Mouse (Mus musculus) E14TG2a.4 (cell line): ENCODE measurements around the gene Nelfcd.

Experiments used
- H3K27me3 ChIP-seq: 2 replicates; pipeline ENCODE4 v1.6.1; 2014; ENCODE audit warnings: low read length, control low read depth; ENCODE audit not compliant: insufficient read depth
- H3K36me3 ChIP-seq: 2 replicates; pipeline ENCODE4 v1.6.1; 2014; ENCODE audit warnings: low read length, control low read depth; ENCODE audit not compliant: insufficient read depth
- H3K4me1 ChIP-seq: replicated peaks from 2 replicates; pipeline ENCODE4 v1.6.1; 2014; ENCODE audit warnings: low read depth, low read length, control low read depth
- H3K4me3 ChIP-seq: replicated peaks from 2 replicates; pipeline ENCODE4 v1.5.1; 2014; ENCODE audit warnings: mild to moderate bottlenecking, low read length
- H3K9me3 ChIP-seq: 2 replicates; pipeline ENCODE4 v1.6.1; 2014; ENCODE audit warnings: low read length, control low read depth
- CTCF ChIP-seq: conservative IDR thresholded peaks from 2 replicates; pipeline ENCODE4 v1.5.1; 2014; ENCODE audit warnings: low read length
- NANOG ChIP-seq: IDR thresholded peaks from 2 replicates; pipeline ENCODE4 v1.6.1; 2014; ENCODE audit warnings: borderline replicate concordance, low read length, mixed read lengths
- POU5F1 ChIP-seq: IDR thresholded peaks from 2 replicates; pipeline ENCODE4 v1.6.1; 2014; ENCODE audit warnings: low read length, borderline replicate concordance

Gene Nelfcd

GRCm38 (mm10) chr2:174446905-174447304 lies 31.3 kb downstream of the Nelfcd start:
- H3K4me3 ChIP-seq: no peak overlapping the region
- H3K36me3 ChIP-seq: no peaks in the 10 kb centered on the region
- peaks cover 48% of the 10 kb centered on the region for H3K27me3 ChIP-seq
- TF ChIP-seq CTCF (no peak), NANOG (no peak), POU5F1 (no peak)
- peaks cover 12% of the 10 kb centered on the region for H3K4me1 ChIP-seq
- no peaks in the 10 kb centered on the region for H3K9me3 ChIP-seq

- peaks cover 43% of the 10 kb centered on the region for H3K27me3 ChIP-seq
- H3K4me3 ChIP-seq: no peak overlapping the region
- peaks cover 7% of the 10 kb centered on the region for H3K4me1 ChIP-seq
- H3K9me3 ChIP-seq: no peaks in the 10 kb centered on the region
- no peaks in the 10 kb centered on the region for H3K36me3 ChIP-seq
- TF ChIP-seq POU5F1 (no peak), NANOG (no peak), CTCF (no peak)
Measured at GRCm38 (mm10) chr2:174448405-174448804, 32.8 kb downstream of the Nelfcd start.

- H3K4me3 ChIP-seq: no peak within 1 kb of the TSS
- peaks cover 31% of the 10 kb centered on the region for H3K27me3 ChIP-seq
- no peaks in the 10 kb centered on the region for H3K36me3 ChIP-seq
- peaks cover 7% of the 10 kb centered on the region for H3K4me1 ChIP-seq
- H3K9me3 ChIP-seq: no peaks in the 10 kb centered on the region
- TF ChIP-seq POU5F1: no peak
- TF ChIP-seq NANOG: no peak
- TF ChIP-seq CTCF: no peak
Measured at GRCm38 (mm10) chr2:174450353-174450752, 34.7 kb downstream of the Nelfcd start, which contains the start of gene Tubb1. Gene Tubb1, plus strand, starts transcription at chr2:174450695.

- peaks cover 7% of the 10 kb centered on the region for H3K4me1 ChIP-seq
- 0 out of 2 replicates have a peak, but pooled peaks cover 9% of the 10 kb centered on the region for H3K27me3 ChIP-seq
- H3K9me3 ChIP-seq: peaks cover 8% of the 10 kb centered on the region; the same call in 1 of the 2 replicates
- no peaks in the 10 kb centered on the region for H3K36me3 ChIP-seq
- no peak for TF ChIP-seq POU5F1
- no peak for TF ChIP-seq NANOG
- TF ChIP-seq CTCF: no peak
- no peak overlapping the region for H3K4me3 ChIP-seq
Measured at GRCm38 (mm10) chr2:174453681-174454080, 38.1 kb downstream of the Nelfcd start.

- Histone ChIP-seq H3K4me3 (no peak overlapping the region), H3K9me3 (peaks cover 8% of the 10 kb centered on the region; the same call in 1 of the 2 replicates), H3K4me1 (peaks cover 19% of the 10 kb centered on the region), H3K36me3 (peaks cover 35% of the 10 kb centered on the region), H3K27me3 (0 out of 2 replicates have a peak, but pooled peaks cover 5% of the 10 kb centered on the region)
- TF ChIP-seq NANOG: no peak
- no peak for TF ChIP-seq CTCF
- no peak for TF ChIP-seq POU5F1
Measured at GRCm38 (mm10) chr2:174459365-174459764, 43.8 kb downstream of the Nelfcd start.

- TF ChIP-seq CTCF: no peak
- no peak for TF ChIP-seq POU5F1
- TF ChIP-seq NANOG: no peak
- H3K9me3 ChIP-seq: no peaks in the 10 kb centered on the region
- H3K36me3 ChIP-seq: peaks cover 73% of the 10 kb centered on the region
- no peaks in the 10 kb centered on the region for H3K27me3 ChIP-seq
- peaks cover 25% of the 10 kb centered on the region for H3K4me1 ChIP-seq
- H3K4me3 ChIP-seq: peak overlapping the region; percentile 91
Measured at GRCm38 (mm10) chr2:174463370-174463769, 47.8 kb downstream of the Nelfcd start.

- Histone ChIP-seq H3K36me3 (peaks cover 79% of the 10 kb centered on the region), H3K4me3 (peak within 1 kb of the TSS; percentile 91), H3K4me1 (peaks cover 31% of the 10 kb centered on the region), H3K9me3 (no peaks in the 10 kb centered on the region), H3K27me3 (no peaks in the 10 kb centered on the region)
- TF ChIP-seq NANOG (no peak), CTCF (no peak), POU5F1 (no peak)
Measured at GRCm38 (mm10) chr2:174463789-174464523, 48.4 kb downstream of the Nelfcd start, which contains the start of gene Atp5e. Gene Atp5e, minus strand, starts transcription at chr2:174464105.

GRCm38 (mm10) chr2:174470333-174470732 lies 54.7 kb downstream of the Nelfcd start:
- Histone ChIP-seq H3K36me3 (peaks cover 61% of the 10 kb centered on the region), H3K9me3 (no peaks in the 10 kb centered on the region), H3K4me3 (no peak overlapping the region), H3K4me1 (peaks cover 47% of the 10 kb centered on the region), H3K27me3 (no peaks in the 10 kb centered on the region)
- no peak for TF ChIP-seq CTCF
- TF ChIP-seq NANOG: no peak
- no peak for TF ChIP-seq POU5F1
